Mouse (Mus musculus): ENCODE measurements around the gene Vill.

Vill gene

DNA sequence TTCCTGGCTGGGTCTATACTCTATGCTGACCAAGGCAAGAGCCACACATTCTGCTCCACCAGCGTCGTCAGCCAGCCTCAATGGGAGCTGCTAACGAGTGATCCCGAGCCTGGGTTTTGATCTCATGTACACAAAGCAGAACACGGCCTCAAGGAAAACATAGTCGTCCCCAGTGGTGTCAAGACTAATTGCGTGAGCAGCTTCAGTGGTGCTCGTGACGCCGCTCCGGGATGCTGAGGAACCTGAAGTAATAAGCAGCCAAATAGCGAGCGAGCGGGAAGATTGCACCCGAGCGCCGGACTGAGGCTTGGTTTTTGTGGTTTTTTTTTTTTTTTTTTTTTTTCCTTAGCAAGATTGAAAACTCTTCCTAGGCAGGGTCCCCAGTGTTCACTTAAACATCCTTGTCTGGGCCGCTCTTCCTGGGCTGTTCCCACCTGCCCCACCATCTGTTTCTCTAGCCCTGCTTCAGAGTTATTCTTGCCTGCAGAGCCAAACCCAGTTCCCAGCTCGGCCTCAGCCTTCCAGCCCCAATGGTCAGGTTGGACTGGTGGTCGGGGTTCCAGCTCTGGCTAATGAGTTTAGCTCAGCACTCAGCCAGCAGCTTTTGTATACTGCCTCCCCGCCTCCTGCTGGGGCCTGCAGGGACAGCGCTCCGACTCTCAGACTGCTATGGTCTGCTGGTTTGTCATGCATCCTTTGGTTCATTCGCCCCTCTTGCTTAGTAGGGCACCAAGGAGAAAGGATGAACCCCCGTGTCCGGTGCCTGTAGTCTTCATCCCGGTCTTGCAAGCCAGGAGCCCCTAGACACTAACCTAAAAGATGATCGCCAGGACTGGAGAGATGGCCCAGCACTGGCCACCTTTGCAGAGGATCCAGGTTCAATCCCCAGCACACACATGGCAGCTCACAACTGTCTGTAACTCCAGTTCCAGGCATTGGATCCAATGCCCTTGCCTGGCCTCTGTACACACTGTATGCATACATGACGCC lies 17.6 kb upstream of the Vill start:
- DNase-seq, result no peak

DNA sequence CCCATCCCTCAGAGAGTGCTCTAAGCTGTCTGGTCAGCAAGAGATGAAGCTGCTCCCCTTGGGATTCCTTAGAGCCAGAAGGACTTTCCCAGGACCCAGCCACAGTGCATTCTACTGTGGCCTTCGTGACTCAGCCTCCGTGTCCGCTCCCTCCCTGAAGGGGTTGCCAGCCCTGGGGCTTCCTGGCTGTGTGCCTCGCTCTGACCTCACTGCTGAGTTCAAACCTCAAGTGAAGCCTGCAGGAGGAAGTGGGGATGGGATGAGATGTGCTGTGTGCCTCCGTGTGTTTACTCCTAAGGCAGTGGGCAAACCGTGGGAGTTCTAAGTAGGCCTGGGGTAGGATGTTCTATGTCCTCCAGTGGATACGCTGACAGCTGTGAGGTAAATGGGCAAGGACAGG lies 16.7 kb upstream of the Vill start:
- DNase-seq, result peak; percentile 62 to 67

DNA sequence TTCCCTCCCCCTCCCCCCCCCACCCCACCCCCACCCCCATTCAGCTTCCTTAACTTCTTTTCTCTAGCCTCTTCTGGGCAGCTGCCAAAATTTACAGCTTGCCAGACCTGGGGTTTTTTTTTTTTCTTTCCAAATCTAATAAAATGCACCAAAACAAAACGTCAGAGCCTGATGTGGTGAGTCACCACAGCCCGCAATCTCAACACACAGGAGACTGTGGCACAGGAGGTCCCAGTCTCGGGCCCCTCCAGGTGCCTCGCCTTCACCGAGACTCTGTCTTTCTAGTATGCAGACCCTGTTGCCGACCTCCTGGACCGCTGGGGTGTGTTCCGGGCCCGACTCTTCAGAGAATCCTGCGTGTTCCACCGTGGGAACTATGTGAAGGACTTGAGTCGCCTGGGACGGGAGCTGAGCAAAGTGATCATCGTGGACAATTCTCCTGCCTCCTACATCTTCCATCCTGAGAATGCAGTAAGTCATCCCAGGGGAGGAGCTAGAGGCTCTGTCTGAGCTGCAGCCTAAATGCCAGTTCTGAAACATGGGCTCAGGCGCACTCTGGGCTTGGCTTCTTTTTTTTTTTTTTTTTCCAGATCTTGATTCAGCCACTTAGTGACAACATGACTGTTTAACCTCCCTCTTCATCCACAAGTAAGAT lies 15.4 kb upstream of the Vill start:
- DNase-seq, result no peak

DNA sequence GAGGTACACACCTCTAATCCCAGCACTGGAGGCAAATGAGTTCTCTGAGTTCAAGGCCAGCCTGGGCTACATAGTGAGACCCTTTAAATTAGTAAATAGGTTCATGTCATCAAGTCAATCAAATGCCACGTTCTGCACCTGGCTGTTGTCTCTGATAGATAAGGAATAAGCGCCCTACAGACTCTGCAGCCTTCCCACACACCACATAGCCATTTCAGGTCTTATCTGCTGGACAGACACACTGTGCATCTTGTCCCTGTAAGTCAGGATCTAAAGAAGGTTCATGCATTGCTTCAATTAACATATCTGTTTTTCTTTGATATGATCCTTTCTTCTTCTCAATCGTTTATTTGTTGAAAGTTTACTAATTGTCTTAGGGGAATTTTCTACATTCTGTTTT lies 14.0 kb upstream of the Vill start:
- DNase-seq, result no peak

DNA sequence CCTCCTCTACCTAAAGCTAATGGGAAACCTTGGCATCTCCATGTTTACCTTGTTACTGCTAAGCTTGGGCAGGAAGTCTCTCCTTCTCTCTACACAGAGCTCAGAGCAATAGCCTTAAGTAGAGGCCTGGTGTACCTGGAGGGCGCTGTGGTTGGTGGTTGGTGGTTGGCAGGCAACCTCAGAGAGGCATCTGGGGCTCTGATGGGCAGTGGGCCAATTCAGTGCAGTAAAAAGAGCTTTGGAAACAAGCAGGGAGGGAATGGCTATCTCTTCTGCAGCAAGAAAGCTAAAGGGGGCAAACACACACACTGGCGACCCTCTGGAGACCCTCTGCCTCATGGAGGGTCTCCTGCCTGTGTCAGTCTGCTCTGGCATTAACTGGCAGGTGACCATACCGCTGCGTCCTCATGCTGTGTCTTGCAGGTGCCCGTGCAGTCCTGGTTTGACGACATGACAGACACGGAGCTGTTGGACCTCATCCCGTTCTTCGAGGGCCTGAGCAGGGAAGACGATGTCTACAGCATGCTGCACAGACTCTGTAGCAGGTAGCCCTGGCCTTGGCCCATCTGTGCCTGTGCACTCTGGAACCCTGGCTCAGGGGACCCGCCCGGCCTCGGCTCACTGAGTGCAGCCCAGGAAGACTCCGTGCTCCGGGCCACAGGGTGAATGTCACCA lies 12.3 kb upstream of the Vill start:
- DNase-seq, result no peak

DNA sequence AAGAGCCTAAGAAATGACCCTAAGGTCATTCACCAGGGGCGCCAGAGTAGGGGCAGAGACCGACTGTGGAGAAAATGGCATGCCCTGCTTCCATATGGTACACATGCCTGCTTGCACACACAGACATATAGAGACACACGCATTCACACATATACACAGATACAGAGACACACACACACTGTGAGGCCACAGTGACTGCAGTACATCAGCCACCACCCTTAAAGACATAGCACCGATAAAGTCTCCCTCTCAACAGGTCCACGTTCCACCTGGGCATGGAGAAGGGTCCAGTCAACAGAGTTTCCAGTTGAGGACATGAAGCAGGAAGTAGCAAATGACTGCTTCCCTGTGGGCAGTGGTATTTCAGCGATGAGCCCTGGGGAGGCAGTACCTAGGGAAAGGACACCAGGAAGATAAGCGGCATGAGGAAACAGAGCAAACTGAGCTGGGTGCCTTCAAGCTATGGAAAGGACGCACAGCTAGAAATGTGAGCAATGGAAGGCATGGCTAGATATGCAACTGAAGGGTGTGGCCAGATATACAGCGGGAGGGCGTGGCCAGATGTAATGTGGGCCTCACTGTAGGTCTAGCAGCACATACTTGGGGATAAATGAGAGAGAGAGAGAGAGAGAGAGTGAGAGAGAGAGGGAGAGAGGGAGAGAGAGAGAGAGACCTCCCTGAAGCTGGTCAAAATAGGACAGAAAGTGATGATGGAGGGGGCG lies 4.2 kb upstream of the Vill start:
- DNase-seq, result no peak

DNA sequence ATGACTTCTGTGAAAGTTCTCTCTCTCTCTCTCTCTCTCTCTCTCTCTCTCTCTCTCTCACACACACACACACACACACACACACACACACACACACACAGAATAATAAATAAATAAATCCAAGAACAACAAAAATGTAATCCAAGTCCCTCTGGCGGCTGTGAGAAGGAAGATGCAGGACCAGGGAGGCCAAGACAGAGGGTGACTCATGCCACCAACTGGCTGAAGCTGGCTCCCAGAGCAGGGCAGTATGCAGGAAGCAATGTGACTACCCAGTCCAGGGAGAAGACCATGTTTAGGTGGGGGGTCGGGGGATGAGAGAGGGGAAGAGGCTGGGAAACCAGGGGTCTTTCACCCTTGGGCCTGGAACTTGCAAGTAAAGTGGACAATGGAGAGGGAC lies 1.4 kb upstream of the Vill start:
- DNase-seq, result peak; percentile 44 to 54

DNA sequence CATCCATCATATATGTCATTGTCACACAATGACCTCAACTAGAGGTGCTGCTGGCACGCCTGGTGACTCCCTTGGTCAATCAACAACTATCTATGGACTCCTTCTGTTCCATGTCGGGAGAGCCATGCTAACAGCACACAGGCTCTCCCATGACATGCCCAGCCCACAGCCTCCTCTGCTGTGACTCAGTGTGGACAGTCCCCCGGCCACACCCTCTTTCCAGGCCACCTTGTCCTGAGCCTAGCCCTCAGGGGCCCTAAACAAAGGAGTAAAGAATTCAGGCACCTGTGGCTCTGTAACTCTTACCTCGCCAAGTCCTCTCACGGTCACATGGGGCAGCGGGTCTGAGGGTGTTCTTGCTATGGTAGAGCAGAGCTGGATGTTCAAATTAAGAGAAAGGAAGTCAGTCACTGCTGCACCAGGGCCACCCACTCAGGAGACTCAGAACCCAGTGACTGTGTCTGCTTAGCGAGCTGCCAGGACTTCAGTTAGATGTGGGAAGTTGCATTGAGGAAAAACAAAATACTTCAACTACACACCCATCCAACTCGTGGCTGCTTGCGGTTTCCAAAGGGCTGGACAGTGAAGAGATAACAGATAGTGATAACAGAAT lies 1.5 kb downstream of the Vill start:
- no peak for DNase-seq

DNA sequence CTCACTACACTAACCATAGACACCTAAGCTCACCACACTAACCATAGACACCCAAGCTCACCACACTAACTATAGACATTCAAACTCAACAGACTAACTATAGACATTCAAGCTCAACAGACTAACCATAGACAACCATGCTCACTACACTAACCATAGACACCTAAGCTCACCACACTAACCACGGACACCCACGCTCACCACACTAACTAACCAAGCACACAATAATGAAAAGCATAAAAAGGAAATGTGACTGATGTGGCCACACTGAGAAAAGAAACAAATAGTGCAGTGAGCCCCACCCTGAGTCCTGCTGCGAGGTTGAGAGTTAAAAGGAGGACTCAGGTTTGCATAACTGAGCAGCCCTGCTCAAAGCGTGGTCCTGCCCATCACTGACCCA lies 2.8 kb downstream of the Vill start:
- no peak for DNase-seq

DNA sequence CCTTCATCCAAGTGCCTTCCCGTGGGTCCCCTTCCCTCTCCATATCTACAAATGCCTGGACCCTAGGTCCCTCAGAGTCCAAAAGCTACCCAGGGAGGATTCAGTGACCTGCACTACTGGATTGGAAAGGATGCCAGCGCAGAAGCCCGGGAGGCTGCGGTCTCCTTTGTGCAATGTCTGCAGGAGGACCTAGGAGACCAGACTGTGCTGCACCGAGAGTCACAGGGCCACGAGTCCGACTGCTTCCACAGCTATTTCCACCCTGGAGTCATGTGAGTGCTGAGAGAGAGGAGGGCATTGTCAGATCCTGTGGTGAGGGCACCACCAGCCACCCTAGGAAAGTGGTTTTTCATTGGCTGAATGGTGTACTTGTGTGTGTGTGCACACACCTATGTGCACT lies 5.7 kb downstream of the Vill start:
- no peak for DNase-seq

DNA sequence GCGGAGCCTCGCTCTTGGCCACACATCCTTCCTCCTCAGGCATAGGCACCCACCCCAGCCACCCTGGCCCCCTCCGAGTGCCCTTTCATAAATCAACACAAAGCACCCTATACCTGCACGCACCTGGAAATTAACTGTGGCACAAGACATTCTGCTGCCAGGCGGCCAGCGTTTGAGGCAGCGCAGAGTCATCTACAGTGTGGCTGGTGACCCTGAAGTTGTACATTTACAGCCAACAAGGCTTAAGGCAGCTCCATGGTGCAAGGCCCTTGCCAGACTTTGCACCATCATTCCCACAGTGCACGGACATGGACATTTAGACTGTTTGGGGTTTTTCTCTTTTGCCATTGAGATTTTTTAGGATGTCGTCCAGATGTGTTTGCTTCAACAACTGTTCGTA lies 8.1 kb downstream of the Vill start:
- no peak for DNase-seq

DNA sequence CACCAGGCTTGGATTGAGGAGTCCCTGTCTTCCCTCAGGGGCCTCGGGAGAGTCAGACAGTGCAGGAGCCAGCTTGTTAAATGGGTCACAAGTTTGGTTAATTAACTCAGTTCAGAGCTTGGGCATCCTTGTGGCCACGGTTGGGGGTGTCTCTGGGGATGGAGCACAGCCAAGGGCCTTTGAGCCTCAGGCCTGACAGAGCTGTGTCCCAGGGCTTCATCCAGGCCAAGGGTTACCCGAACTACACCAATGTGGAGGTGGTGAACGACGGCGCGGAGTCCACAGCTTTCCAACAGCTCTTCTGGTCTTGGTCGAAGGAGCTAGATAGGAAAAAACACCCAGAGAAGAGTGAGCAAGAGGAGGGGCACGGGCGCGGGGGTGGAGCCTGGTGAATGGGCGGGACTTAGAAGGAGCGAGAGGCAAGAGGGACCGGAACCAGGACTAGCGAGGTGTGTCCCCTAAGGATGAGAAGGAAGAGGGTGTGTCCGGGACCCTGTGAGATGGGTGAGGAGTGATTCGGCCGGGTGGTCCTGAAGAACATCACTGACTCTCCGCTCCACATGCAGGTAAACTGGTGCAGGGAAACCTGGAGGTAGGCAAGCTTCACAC lies 10.6 kb downstream of the Vill start:
- DNase-seq, result peak in 1 of 2 experiments; percentile 40

DNA sequence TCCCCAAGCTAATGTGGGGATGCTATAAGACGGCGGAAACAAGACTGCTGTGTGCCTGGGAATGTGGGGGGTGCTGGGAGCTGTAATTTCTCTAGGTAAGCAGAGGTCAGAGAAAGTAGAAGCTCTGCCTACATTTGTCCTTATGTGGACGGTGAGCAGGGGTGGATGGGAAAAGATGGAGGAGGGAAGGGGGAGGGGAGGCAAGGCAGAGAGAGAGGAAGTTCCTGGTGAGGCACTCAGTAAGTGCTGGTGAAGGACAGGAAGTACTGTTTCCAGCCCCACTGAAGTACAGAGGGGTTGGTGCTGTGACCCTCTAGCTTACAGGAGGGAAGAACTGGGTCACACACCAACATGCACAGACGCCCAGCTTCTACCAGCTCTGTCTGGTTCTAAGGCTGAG lies 11.7 kb downstream of the Vill start:
- DNase-seq, result no peak

DNA sequence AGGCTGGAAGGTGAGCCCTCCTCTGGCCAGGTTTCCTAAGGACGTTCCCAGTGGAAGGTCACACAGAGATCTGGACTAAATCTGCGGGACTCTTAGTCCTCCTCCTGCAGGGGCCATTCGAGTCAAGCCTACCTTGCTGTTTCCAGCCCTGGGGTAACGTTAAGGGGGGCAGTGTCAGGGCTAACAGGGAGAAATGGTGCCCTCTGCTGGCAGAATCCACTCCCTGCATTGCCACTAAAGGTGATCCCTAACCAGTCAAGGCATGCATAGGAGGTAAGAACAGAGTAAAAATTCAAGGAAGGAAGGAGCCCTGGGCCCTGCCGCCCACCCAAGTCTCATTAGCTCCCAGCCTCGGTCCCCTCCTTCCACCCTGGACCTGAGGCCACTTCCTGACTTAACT lies 15.0 kb downstream of the Vill start:
- peak; percentile 73 to 83 for DNase-seq

DNA sequence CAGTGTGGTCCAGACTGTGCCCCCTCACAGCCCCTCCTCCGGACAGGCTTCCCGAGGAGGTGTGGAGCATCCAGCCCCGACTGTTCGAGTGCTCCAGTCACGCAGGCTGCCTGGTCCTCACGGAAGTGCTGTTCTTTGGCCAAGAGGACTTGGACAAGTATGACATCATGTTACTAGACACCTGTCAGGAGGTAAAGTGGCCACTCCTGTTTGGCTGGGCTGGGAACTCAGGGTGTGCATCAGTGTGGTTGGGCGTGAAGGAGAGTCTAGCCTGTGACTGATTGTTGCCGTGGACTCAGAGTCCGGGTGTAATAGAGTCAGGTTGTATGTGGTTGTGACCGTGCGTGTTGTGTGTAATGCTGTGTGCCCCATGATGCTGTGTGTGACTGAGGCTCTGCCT lies 15.7 kb downstream of the Vill start:
- peak in 1 of 2 experiments; percentile 46 for DNase-seq

DNA sequence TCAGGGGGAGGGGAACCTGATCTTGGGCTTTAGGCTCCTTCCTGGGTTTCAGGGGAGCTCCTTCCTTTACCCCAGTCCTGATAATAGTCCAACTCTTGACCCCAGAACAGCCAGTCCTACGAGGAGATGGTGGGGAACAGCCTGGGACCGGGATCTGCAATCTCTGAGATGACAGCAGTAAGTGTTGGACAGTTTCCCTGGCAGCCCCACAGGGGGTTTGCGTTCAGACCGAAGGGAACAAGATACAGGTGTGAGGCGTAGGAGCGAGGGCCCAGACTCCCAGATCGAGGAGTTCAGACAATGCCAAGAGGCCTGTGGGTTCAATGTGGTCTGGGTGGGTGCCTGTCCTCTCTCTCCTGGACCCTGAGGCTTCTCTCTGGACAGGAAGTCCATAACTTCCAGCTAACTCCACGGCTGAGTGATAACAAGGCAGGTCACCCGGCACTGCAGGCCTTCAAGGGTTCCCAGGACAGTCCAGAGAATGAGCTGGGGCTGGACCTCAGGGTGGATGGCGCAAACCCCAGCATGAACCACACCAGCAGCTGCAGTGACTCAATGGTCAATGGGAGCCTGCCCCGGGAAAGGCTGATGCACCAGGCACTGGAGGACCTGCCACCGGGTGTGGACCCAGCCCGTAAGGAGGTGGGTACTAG lies 17.7 kb downstream of the Vill start:
- DNase-seq, result no peak

DNA sequence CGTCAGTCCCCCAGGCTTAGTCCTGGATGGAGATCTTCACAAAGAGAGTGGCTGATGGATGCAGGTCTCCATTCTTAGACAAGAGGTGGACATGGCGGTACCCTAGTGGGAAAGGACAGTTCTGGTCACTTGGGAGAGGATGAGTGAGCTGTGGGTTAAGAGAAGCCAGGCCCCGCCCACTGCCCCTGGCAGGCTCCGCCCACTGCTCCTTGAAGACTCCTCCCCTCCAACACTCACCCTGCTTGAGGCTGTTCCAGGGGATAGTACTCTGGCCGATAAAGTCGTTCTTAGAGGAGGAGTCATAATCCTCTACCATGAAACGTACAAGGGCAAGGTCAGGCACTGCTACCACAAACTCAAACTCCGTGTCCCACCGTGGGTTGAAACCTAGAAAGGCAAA lies 19.2 kb downstream of the Vill start:
- peak in 1 of 2 experiments; percentile 30 for DNase-seq

DNA sequence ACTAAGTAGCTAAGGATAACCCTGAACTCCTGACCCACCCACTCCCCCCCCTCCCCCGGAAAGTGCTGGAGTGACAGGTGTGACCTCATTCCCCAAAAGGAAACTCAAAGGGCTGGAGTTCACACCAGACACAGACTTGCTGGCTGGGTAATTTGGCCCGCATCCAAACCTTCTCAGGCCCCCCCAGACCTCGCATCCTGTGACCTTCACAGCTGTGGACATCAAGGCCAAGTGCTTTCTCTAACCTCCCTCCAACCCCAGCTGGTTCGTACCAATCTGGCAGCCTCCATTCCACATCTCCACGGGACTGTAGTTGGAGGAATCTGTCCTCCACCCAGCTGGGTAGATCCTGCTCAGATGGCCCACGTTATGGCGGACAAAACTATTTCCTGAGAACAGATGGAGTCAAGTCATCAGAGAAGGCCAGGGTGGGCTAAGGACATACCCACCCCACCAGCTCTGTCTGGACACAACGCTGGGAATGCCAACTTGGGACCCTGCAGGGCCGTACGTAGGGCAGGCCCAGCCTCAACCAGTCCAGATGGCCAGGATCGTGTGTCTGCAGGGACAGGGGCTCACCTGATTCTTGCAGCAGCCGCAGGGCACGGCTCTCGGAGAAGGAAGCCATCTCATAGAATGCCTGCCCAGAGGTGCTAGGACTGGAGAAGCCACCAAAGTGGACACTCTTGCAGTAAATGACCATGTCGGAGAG lies 20.8 kb downstream of the Vill start:
- peak in 1 of 2 experiments; percentile 64 for DNase-seq

DNA sequence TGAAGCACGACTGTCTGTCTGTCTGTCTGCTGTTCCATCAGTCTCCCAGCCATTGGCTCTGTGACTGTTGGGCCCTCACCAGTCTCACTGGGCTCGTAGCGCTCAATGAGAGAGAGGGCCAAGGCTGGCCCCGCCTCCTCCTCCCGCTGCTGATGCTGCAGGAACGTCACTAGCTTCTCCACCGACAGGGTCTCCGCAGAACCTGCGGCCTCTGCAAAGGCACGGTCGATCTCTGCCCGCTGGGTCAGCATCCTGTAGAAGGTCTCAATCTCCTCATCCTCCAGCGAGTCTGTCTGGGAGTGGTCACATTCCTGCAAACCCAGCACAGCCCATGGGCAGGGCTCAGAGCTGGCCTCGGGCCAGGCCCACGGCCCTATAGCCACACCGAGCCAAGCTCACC lies 23.1 kb downstream of the Vill start:
- no peak for DNase-seq

DNA sequence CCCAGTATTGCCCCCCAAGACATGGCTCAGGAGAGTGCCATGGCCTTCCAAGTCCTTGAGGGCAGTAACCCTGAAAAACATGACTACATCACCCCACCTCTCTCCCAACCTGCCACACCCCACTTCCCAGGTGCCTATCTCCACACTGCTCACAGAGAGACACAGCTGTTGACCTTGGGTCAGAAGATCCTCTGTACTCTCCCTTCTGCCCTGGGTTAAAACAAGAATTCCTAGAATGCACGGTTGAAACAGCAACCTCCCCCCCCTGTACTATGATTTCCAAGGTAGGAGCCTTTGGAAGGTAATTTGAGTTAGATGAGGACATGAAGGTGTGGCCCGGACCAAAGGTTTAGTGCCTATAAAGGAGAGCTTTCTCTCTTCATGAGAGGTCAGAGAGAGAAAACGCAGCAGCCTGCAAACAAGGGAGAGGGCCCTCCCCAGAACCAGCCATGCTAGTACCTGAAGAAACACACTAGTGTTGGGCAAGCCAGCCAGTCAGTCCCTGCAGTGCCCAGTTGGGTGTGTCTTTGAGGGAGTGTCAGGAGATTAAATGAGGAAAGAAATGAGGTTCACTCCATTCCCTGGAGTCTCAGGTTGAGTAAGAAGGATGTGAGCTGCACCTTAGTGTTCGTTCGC lies 27.6 kb downstream of the Vill start:
- no peak for DNase-seq
